Mouse (Mus musculus): Measurements from ENCODE around the gene Hipk3.

DNA sequence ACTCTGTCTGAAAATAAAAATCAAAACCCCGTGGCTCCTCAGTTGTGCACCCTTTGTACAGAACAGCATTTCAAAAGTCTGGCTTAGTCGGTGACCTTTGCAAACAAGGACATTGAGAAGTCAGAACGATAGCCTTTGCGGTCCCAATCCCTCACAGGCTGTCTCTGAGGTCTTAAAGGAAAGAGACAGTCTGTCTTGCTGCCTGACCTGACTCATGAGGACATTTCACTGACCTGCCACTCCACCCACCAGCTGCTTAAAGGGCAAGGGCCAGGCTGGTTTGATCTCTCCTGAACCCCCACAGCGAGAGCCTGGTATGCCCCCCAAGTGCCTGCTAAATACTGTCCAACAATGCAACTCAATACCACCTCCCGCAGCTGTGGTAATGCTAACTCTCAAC is 90.2 kb downstream of the Hipk3 start:
- TF ChIP-seq GATA1 (IDR thresholded peaks at IDR 0.05; ENCODE audit: low read length) (no peak), TAL1 (IDR thresholded peaks at IDR 0.05; ENCODE audit: low read length) (no peak)

Measured in erythroblast, embryonic 14.5 days (primary cell).